Mouse (Mus musculus) heart, embryonic 15.5 days (tissue): ENCODE results near the gene Tkt. TPM values are rescaled to one million over a fixed set of nuclear protein-coding genes. Genes with fewer than 3 reads are reported as not detected.

Experiments used
- ATAC-seq: fragments of 200-750 bp; cut with Nextera tagmentation; replicated peaks from 2 replicates; pipeline ENCODE4 v1.8.0; 2017; ENCODE audit warnings: low read depth, moderate TSS enrichment; ENCODE audit not compliant: insufficient number of reproducible peaks, insufficient read depth, low FRiP score
- H3K27ac ChIP-seq: fragments of 300-500 bp; sonication (generic); 2 replicates; pipeline ENCODE4 v1.5.1; 2015; ENCODE audit warnings: mild to moderate bottlenecking, inconsistent platforms
- H3K27me3 ChIP-seq: fragments of 300-500 bp; sonication (generic); 2 replicates; pipeline ENCODE4 v1.6.1; 2015; ENCODE audit warnings: inconsistent platforms
- H3K36me3 ChIP-seq: fragments of 300-500 bp; sonication (generic); 2 replicates; pipeline ENCODE4 v1.6.1; 2015; ENCODE audit warnings: mild to moderate bottlenecking, inconsistent platforms
- H3K4me1 ChIP-seq: fragments of 300-500 bp; sonication (generic); replicated peaks from 2 replicates; pipeline ENCODE4 v1.6.1; 2015; ENCODE audit warnings: inconsistent platforms
- H3K4me2 ChIP-seq: fragments of 300-500 bp; sonication (generic); 2 replicates; pipeline ENCODE4 v1.6.1; 2015; ENCODE audit warnings: inconsistent platforms, mild to moderate bottlenecking, moderate library complexity
- H3K4me3 ChIP-seq: fragments of 300-500 bp; sonication (generic); 2 replicates; pipeline ENCODE4 v1.5.1; 2015; ENCODE audit warnings: mild to moderate bottlenecking, inconsistent platforms
- H3K9ac ChIP-seq: fragments of 300-500 bp; sonication (generic); 2 replicates; pipeline ENCODE4 v1.6.1; 2015; ENCODE audit warnings: mild to moderate bottlenecking, inconsistent platforms
- H3K9me3 ChIP-seq: fragments of 300-500 bp; sonication (generic); replicated peaks from 2 replicates; pipeline ENCODE4 v1.6.1; 2016; ENCODE audit warnings: inconsistent platforms
- WGBS: fragments of 180-500 bp; shearing (Covaris S2); methylation state at CpG from one replicate; pipeline ENCODE4 v1.1.7; 2015; ENCODE audit warnings: mixed read lengths; 5-methylcytosine and 5-hydroxymethylcytosine counted together
- microRNA-seq: library from miRNA; unstranded; fragments of <30 nt; microRNA quantifications from one replicate; pipeline ENCODE4, GENCODE M21; 2016
- polyA plus RNA-seq: library from polyadenylated mRNA; unstranded; fragments of >200 nt; fragmentation: Nextera tagmentation; extraction: Ambion mirVana; gene quantifications from 2 replicates; pipeline ENCODE4 v1.2.1, GENCODE M21; 2015

Tkt gene
- polyA plus RNA-seq, 1 experiment from 2014 or later = 65.8 TPM

GRCm38 (mm10) chr14:30622556-30622955 lies 74.4 kb downstream of the Tkt start:
- ATAC-seq = no peak
- Histone ChIP-seq H3K4me1 (peaks cover 42% of the 10 kb centered on the region), H3K9me3 (no peaks in the 10 kb centered on the region), H3K27me3 (no peaks in the 10 kb centered on the region), H3K27ac (no peak overlapping the region), H3K4me3 (no peak overlapping the region), H3K4me2 (no peak overlapping the region), H3K36me3 (no peaks in the 10 kb centered on the region), H3K9ac (no peak overlapping the region)
- 90% methylated on average over 8 of the region's 8 CpGs for WGBS

Small RNAs within 50 kb of the gene (microRNA-seq; reads per million reads assigned to microRNA genes)
- 4.8 reads per million, percentile 17 among the genes with 10 or more reads in this experiment for gene Mir3076

Other genes starting within 250 kb of the Tkt start
- gene Dcp1a, start 68.8 kb upstream of the Tkt start, polyA plus RNA-seq = 13.3 and 17.7 TPM in 2 replicates
- gene Cacna1d, start 56.9 kb upstream of the Tkt start, polyA plus RNA-seq = 5.3 and 7.2 TPM in 2 replicates
- 37.5 and 49.6 TPM in 2 replicates for gene Prkcd, start 77.9 kb downstream of the Tkt start, polyA plus RNA-seq
- gene Rft1, start 106.0 kb downstream of the Tkt start, polyA plus RNA-seq = 8.8 and 11.5 TPM in 2 replicates
- gene Sfmbt1, start 166.5 kb downstream of the Tkt start, polyA plus RNA-seq = 7.8 and 10.3 TPM in 2 replicates